Mouse (Mus musculus) midbrain, embryonic 13.5 days (tissue): ENCODE measurements around the gene St6galnac3. TPM values are rescaled to one million over a fixed set of nuclear protein-coding genes. Genes with fewer than 3 reads are reported as not detected.
"Not testable (repeated sequence)": the region's sequence is repeated elsewhere in the genome, so short reads cannot be mapped to it uniquely, and the experiment has no call there.

ENCODE experiments used
- ATAC-seq: fragments of 200-750 bp; cut with Nextera tagmentation; 2 replicates; pipeline ENCODE4 v1.8.0; 2017; ENCODE audit warnings: mild to moderate bottlenecking, moderate TSS enrichment, moderate library complexity
- H3K27ac ChIP-seq: fragments of 300-500 bp; sonication (generic); 2 replicates; pipeline ENCODE4 v1.5.1; 2015; ENCODE audit warnings: inconsistent platforms, mild to moderate bottlenecking, moderate library complexity
- H3K27me3 ChIP-seq: fragments of 300-500 bp; sonication (generic); 2 replicates; pipeline ENCODE4 v1.6.1; 2015; ENCODE audit warnings: mild to moderate bottlenecking, inconsistent platforms
- H3K36me3 ChIP-seq: fragments of 300-500 bp; sonication (generic); 2 replicates; pipeline ENCODE4 v1.6.1; 2015; ENCODE audit warnings: mild to moderate bottlenecking, inconsistent platforms
- H3K4me1 ChIP-seq: fragments of 300-500 bp; sonication (generic); replicated peaks from 2 replicates; pipeline ENCODE4 v1.6.1; 2015; ENCODE audit warnings: inconsistent platforms
- H3K4me2 ChIP-seq: fragments of 300-500 bp; sonication (generic); replicated peaks from 2 replicates; pipeline ENCODE4 v1.6.1; 2015; ENCODE audit warnings: moderate library complexity, mild to moderate bottlenecking, inconsistent platforms
- H3K4me3 ChIP-seq: fragments of 300-500 bp; sonication (generic); replicated peaks from 2 replicates; pipeline ENCODE4 v1.5.1; 2015; ENCODE audit warnings: mild to moderate bottlenecking, inconsistent platforms
- H3K9ac ChIP-seq: fragments of 300-500 bp; sonication (generic); replicated peaks from 2 replicates; pipeline ENCODE4 v1.6.1; 2015; ENCODE audit warnings: mild to moderate bottlenecking, inconsistent platforms
- H3K9me3 ChIP-seq: fragments of 300-500 bp; sonication (generic); 2 replicates; pipeline ENCODE4 v1.6.1; 2016; ENCODE audit warnings: mild to moderate bottlenecking, inconsistent platforms
- WGBS: fragments of 180-500 bp; shearing (Covaris S2); methylation state at CpG from one replicate; pipeline ENCODE4 v1.1.7; 2015; 5-methylcytosine and 5-hydroxymethylcytosine counted together
- polyA plus RNA-seq: library from polyadenylated mRNA; unstranded; fragments of >200 nt; fragmentation: Nextera tagmentation; extraction: Ambion mirVana; gene quantifications from 2 replicates; pipeline ENCODE4 v1.2.1, GENCODE M21; 2015

The St6galnac3 gene
- polyA plus RNA-seq, 1 experiment from 2014 or later = 26.7 TPM

DNA sequence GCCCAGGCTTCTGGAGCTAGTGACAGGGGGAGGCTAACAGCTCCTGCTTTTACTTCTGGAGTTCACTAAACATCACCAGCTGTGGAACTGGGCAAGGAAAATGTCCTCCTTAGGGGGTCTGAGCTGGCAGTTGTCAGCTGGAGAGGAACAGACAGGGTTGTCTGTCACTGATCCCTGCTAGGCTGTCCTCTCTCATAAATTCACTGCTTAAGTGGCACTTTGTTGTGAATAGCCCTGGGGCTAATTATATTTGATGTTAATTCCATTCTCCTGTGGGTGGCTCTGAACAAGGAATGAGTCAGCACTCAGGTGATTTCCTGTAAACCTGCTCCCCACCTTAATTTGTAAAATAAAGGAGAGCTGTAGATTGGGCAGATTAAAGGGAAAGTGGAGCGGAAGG lies 333.5 kb downstream of the St6galnac3 start:
- WGBS = 64% methylated on average over 1 of the region's 1 CpGs
- not testable (repeated sequence) for H3K27me3 ChIP-seq, H3K4me2 ChIP-seq, H3K36me3 ChIP-seq, H3K4me3 ChIP-seq, H3K27ac ChIP-seq, H3K9me3 ChIP-seq, ATAC-seq, H3K4me1 ChIP-seq, H3K9ac ChIP-seq

DNA sequence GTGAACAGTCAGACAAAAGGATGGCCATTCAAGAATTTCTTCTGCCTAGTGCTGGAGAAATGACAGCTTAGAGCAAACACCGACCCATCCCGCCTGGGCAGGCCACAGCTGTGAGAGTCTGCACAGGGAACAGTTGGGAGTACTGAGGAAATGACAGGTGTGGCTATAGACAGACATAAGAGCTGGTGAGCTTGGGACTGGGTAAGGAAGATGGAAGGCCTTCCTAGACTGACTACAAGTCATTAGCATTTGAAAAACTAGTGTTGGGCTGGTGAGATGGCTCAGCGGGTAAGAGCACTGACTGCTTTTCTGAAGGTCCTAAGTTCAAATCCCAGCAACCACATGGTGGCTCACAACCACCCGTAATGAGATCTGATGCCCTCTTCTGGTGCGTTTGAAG lies 340.3 kb downstream of the St6galnac3 start:
- not testable (repeated sequence) for H3K4me3 ChIP-seq, ATAC-seq, H3K36me3 ChIP-seq, H3K9me3 ChIP-seq, H3K27me3 ChIP-seq, H3K9ac ChIP-seq, H3K4me2 ChIP-seq, H3K27ac ChIP-seq, H3K4me1 ChIP-seq
- 74% methylated on average over 5 of the region's 5 CpGs for WGBS

DNA sequence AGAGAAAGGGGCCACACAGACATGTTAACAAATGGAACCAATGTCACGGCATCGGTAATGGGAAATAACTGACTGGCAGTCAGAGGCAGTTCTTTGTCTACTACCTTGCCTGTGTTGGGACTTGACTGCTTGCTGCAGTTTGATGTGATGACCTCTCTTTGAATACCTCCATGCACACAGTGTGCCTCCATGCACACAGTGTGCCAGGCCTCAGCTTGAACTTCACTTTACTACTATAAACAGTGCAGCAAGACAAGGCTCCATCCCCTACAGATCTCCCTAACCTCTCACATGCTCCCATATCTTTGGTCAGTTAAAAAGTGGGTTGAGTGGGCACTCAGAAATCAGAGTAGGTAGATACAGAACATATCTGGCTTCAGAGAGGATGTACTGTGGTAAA lies 341.3 kb downstream of the St6galnac3 start:
- WGBS = 95% methylated on average over 2 of the region's 2 CpGs
- Histone ChIP-seq H3K27ac (no peak overlapping the region), H3K4me3 (no peak overlapping the region), H3K4me2 (no peak overlapping the region), H3K9ac (no peak overlapping the region), H3K36me3 (no peaks in the 10 kb centered on the region), H3K4me1 (peaks cover 9% of the 10 kb centered on the region; the same call in 1 of the 2 replicates), H3K9me3 (no peaks in the 10 kb centered on the region), H3K27me3 (no peaks in the 10 kb centered on the region)
- no peak for ATAC-seq

DNA sequence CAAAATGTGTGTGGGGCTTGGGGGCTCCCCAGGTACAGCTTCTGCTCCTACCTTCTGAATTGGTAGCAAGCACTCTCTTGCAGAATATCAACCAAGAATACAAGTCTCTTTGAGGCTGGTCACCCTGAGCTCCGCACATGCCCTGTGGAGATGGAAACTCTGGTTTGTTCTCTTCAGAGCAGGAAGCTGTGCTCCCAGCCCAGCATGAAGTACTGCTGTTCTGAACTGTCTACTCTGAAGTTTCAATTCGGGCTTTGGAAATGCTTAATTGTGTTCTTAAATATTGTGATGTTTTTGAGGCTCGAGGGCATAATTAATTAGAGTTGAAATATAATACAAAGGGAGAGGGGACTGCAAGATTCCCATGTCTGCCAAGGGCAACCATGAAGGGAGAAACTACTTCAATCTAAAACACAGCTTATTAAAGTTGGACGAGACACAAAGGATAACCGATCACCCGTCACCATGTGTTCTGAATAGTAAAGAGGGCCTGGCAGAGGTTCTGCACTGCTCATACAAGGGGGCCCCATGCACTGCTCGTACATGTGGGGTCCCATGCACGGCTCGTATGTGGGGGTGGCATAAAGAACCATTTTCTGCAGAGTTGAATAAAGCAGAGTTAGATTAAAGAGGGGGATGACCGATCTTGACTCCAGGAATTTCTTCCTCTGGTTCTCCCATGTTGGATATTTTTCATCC lies 359.8 kb downstream of the St6galnac3 start:
- 0 out of 2 replicates have a peak, but pooled peaks have one; percentile 72 for ATAC-seq
- no peak overlapping the region for H3K27ac ChIP-seq
- no peaks in the 10 kb centered on the region for H3K27me3 ChIP-seq
- no peak overlapping the region for H3K4me3 ChIP-seq
- H3K9me3 ChIP-seq = no peaks in the 10 kb centered on the region
- peaks cover 18% of the 10 kb centered on the region for H3K4me1 ChIP-seq
- no peaks in the 10 kb centered on the region for H3K36me3 ChIP-seq
- 43% methylated on average over 10 of the region's 10 CpGs for WGBS
- H3K9ac ChIP-seq = no peak overlapping the region
- no peak overlapping the region for H3K4me2 ChIP-seq

DNA sequence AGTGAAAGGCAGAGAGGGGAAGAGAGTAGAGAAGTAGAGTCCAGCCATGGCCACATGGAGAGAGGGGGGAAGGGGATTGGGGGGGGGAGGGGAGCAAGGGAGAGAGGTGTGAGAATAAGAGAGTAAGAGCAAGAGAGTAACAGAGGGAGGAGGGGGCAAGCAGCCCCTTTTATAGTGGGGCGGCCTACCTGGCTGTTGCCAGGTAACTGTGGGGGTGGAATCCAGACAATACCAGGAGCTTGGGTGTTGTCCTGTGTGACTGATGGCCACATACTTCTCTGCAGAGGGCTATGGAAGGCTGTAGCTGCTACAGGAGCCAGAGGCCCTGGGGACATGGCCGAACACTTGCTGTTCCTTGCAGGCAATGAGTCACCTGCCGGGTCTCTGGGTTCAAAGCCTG lies 360.6 kb downstream of the St6galnac3 start:
- Histone ChIP-seq H3K4me2 (no peak overlapping the region), H3K9me3 (no peaks in the 10 kb centered on the region), H3K9ac (no peak overlapping the region), H3K4me1 (peaks cover 18% of the 10 kb centered on the region), H3K27ac (no peak overlapping the region), H3K27me3 (no peaks in the 10 kb centered on the region), H3K4me3 (no peak overlapping the region), H3K36me3 (no peaks in the 10 kb centered on the region)
- no peak for ATAC-seq
- WGBS = 98% methylated on average over 3 of the region's 3 CpGs

DNA sequence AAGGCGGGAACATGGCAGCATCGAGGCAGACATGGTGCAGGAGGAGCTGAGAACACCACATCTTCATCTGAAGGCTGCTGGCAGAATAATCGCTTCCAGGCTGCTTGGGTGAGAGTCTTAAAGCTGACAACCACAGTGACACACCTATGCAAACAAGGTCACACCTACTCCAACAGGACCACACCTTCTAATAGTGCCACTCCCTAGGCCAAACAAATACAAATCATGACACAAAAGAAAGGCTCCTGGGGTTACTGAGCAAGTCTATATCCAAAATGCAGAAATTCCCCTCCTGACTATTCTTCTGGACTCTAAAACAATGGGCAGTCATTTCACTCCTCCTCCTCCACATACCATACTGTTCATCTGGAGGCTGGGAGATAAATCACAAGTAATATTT lies 365.0 kb downstream of the St6galnac3 start:
- no peak overlapping the region for H3K4me3 ChIP-seq
- H3K4me1 ChIP-seq = peaks cover 9% of the 10 kb centered on the region
- H3K4me2 ChIP-seq = no peak overlapping the region
- no peaks in the 10 kb centered on the region for H3K9me3 ChIP-seq
- H3K36me3 ChIP-seq = no peaks in the 10 kb centered on the region
- no peak overlapping the region for H3K27ac ChIP-seq
- ATAC-seq = no peak
- H3K27me3 ChIP-seq = no peaks in the 10 kb centered on the region
- H3K9ac ChIP-seq = no peak overlapping the region
- WGBS = 93% methylated on average over 3 of the region's 3 CpGs

DNA sequence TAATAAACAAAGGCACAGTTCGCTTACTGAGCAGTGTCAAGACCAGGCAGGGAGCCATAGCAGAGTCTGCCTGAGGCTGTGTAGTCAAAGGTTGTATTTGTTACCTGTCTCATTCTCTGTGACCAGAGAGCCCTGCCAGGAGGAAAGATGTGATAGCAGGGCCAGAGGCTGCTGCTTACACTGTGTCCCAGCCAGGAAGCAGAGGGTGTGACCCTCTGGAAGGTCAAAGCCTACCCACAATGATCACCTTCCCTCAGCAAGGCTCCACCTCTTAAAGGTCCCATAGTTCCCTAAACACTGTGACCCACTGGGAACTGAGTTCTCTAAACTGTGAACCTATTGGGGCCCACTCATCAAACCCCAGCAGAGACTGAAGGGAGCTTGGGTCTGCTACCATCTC lies 368.9 kb downstream of the St6galnac3 start:
- no peaks in the 10 kb centered on the region for H3K9me3 ChIP-seq
- H3K27me3 ChIP-seq = no peaks in the 10 kb centered on the region
- H3K4me2 ChIP-seq = no peak overlapping the region
- no peak overlapping the region for H3K27ac ChIP-seq
- ATAC-seq = 0 out of 2 replicates have a peak, but pooled peaks have one; percentile 15
- no peak overlapping the region for H3K4me3 ChIP-seq
- WGBS = 46% methylated on average over 1 of the region's 1 CpGs
- H3K9ac ChIP-seq = no peak overlapping the region
- H3K36me3 ChIP-seq = no peaks in the 10 kb centered on the region
- peaks cover 13% of the 10 kb centered on the region; the same call in 1 of the 2 replicates for H3K4me1 ChIP-seq

DNA sequence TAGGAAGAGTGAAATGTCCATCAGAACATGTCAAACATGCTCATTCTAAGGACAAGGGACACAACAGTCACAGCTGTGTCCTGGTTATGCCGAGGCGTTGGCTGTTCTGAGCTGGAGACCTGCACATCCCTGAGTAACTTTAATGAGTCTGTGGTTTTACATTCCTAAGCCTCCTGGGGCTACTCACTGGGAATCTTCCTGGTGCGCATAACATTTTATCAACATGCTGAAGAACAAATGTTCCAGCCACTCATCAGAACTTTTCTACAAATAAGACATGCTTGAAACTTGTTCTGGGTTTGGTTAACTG lies 370.0 kb downstream of the St6galnac3 start:
- no peak overlapping the region for H3K4me3 ChIP-seq
- ATAC-seq = no peak
- H3K36me3 ChIP-seq = no peaks in the 10 kb centered on the region
- H3K27me3 ChIP-seq = no peaks in the 10 kb centered on the region
- no peak overlapping the region for H3K4me2 ChIP-seq
- H3K4me1 ChIP-seq = peaks cover 24% of the 10 kb centered on the region
- H3K27ac ChIP-seq = no peak overlapping the region
- H3K9me3 ChIP-seq = no peaks in the 10 kb centered on the region
- WGBS = 82% methylated on average over 3 of the region's 3 CpGs
- no peak overlapping the region for H3K9ac ChIP-seq

DNA sequence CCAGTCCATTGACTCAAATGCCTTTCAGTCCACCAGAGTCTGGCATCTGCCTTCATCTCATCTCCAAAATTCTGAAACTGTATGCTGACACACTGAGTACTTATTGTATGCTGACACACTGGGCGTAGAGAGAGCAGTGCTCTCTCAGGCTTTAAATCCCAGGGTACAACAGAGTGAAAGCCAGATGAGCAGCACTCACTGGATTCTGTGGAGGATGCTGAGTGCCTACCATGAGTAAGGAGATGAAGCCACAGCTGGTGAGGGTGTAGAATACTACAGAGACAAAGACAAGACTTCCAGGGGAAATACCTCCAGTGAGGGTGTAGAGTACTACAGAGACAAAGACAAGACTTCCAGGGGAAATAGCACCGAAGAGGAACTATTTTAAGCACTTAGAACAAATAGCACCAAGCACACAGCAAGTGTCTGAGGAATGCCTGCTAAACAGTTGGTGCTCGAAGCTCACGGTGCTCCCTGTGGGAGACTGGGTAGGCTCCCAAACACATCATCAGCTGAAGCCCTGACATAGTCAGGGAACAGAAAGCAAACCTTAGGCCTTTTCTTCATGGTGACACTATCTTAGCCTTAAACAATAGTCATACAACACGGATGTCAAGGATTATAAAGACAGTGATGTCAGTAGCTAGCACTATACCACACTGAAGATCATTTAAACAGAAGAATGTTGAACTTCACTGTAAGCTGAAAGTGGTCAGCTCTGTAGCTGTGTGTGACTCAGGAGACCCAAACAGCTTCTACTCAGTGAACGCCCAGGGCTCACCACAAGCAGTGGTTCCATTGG lies 370.6 kb downstream of the St6galnac3 start:
- no peak for ATAC-seq
- Histone ChIP-seq H3K9ac (no peak overlapping the region), H3K4me1 (peaks cover 25% of the 10 kb centered on the region), H3K27me3 (no peaks in the 10 kb centered on the region), H3K9me3 (no peaks in the 10 kb centered on the region), H3K4me2 (no peak overlapping the region), H3K36me3 (no peaks in the 10 kb centered on the region), H3K4me3 (no peak overlapping the region), H3K27ac (no peak overlapping the region)
- WGBS = 87% methylated on average over 6 of the region's 6 CpGs

DNA sequence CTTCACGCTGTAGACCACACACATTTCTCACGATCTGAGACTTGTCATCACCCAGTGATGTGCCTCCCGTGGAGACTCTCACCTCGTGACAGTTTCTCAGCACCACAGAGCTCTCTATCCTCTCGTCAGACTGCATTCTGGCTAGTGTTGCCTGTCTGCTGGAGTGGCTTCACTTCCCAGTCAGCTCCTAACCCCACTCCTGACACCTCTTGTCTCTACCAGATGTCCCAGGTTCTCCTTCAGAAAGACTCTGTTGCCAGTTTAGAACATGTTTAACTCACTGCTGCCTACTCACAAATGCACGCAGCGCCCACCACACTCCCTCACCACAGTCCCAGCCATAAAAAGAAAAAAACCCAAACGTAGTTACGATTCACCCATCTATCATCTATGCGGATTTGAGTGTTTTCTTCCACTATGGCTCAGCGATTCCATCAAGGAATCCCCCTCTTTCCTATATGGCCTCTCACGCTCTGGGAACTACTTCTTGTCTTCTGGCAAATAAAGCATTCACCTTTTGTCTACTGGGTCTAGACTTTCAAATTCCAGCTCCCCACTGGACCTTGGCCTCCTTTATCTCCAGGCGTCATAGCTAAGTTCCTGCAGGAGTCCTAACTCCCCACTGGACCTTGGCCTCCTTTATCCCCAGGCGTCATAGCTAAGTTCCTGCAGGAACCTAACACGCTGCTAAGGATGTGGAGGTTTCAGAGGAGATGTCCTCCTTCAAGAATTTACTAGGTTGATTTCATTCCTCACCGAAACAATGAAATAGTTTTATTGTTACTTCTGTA lies 371.5 kb downstream of the St6galnac3 start:
- H3K36me3 ChIP-seq = no peaks in the 10 kb centered on the region
- no peaks in the 10 kb centered on the region for H3K27me3 ChIP-seq
- ATAC-seq = no peak
- no peak overlapping the region for H3K4me2 ChIP-seq
- no peak overlapping the region for H3K27ac ChIP-seq
- H3K9me3 ChIP-seq = no peaks in the 10 kb centered on the region
- H3K4me1 ChIP-seq = peaks cover 23% of the 10 kb centered on the region
- WGBS = 90% methylated on average over 16 of the region's 16 CpGs
- H3K9ac ChIP-seq = no peak overlapping the region
- H3K4me3 ChIP-seq = no peak overlapping the region

DNA sequence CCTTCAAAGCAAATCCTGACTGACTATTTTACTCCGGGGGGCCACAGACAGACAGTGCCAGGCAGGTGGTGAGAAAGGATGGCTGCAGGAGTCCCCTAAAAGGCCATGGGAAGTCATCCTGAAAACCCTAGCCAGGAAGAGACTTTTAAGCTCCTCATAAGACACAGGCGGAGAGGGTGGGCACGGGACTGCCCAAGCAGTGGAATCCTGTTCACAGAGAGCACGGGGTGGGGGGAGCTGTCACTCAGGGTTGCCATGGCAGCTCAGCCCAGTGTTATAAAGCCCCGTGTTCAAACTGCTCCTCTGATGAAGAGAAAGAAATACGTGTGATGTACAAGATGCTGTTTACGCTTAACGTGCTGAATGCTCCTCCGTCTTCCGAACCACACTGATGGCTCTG lies 375.0 kb downstream of the St6galnac3 start:
- H3K9ac ChIP-seq = no peak overlapping the region
- H3K27ac ChIP-seq = no peak overlapping the region
- peak; percentile 85 for ATAC-seq
- no peaks in the 10 kb centered on the region for H3K9me3 ChIP-seq
- peaks cover 30% of the 10 kb centered on the region for H3K4me1 ChIP-seq
- H3K4me2 ChIP-seq = no peak overlapping the region
- H3K36me3 ChIP-seq = no peaks in the 10 kb centered on the region
- WGBS = 37% methylated on average over 10 of the region's 10 CpGs
- H3K4me3 ChIP-seq = no peak overlapping the region
- H3K27me3 ChIP-seq = no peaks in the 10 kb centered on the region

DNA sequence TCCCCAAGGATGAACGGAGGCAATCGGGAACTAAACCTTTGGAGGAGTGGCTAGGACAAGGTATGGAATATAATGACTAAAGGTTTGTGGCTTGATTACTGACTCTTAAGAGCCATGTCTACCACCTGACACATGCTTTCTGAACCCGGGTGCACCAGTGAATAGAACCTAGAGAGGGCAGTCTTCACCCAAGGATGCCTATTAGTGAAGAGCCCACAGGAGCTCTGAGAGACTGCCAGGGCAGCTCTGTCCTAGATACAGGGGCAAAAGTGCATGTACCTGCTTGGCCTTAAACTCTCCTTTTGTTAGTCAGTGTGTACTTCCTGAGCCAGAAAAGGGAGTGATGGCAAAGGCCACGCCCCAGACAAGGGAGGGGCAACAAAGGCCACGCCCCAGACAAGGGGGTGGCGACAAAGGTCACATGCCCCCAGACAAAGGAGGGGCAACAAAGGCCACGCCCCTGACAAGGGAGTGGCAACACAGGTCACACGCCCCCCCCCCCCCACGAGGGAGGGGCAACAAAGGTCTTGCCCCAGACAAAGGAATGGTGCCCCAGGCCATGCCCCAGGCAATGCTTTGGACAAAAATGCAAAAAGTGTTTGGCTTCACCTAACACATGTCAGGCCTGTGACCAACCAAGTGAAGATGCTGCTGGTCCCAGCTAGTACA lies 376.0 kb downstream of the St6galnac3 start:
- no peak overlapping the region for H3K4me2 ChIP-seq
- 94% methylated on average over 9 of the region's 9 CpGs for WGBS
- no peaks in the 10 kb centered on the region for H3K9me3 ChIP-seq
- H3K27me3 ChIP-seq = no peaks in the 10 kb centered on the region
- peaks cover 37% of the 10 kb centered on the region for H3K4me1 ChIP-seq
- no peak for ATAC-seq
- H3K36me3 ChIP-seq = no peaks in the 10 kb centered on the region
- no peak overlapping the region for H3K27ac ChIP-seq
- H3K9ac ChIP-seq = no peak overlapping the region
- H3K4me3 ChIP-seq = no peak overlapping the region
